Mouse (Mus musculus) left cerebral cortex, postnatal 36 days (tissue): ENCODE data around the gene 1700007K13Rik. TPM values are rescaled to one million over a fixed set of nuclear protein-coding genes. Genes with fewer than 3 reads are reported as not detected.

Experiments used
- DNase-seq, 2 experiments: peaks; one replicate each; pipeline ENCODE4 v3.0.0; 2021 to 2022; ENCODE audit warnings: low spot score in 2 of 2, mixed read lengths in 1 of 2
- intact Hi-C: fragments of 180-260 bp; cut with DNase I; formaldehyde crosslinking; loops from one replicate; pipeline ENCODE4 v1.15.1; 2025
- total RNA-seq, 2 experiments: library from RNA; stranded (reverse); gene quantifications; 2 replicates each; pipeline ENCODE4 v1.2.3; 2021

Gene 1700007K13Rik
- total RNA-seq, 2 experiments from 2014 or later = 4.0 to 5.1 TPM

- intact Hi-C loops = loop anchor here (10.0 kb wide), 1 partner anchor 878 kb away; no protein-coding TSS in a partner anchor
- no peak for DNase-seq
Observed at GRCm38 (mm10) chr2:28423167-28423566, 43.0 kb downstream of the 1700007K13Rik start.

GRCm38 (mm10) chr2:28419898-28420297, 46.2 kb downstream of the 1700007K13Rik start:
- peak; percentile 90 to 94 for DNase-seq
- intact Hi-C loops = loop anchor here (1.0 to 10.0 kb wide), 6 partner anchors 115 to 875 kb away; no protein-coding TSS in a partner anchor

GRCm38 (mm10) chr2:28418034-28418433, 48.1 kb downstream of the 1700007K13Rik start:
- DNase-seq = peak; percentile 81 to 88

GRCm38 (mm10) chr2:28416511-28416910, 49.6 kb downstream of the 1700007K13Rik start:
- no peak for DNase-seq
- intact Hi-C loops = loop anchor here (5.0 kb wide), 2 partner anchors 349 to 434 kb away; no protein-coding TSS in a partner anchor

More at GRCm38 (mm10) chr2:28418034-28418433, 48.1 kb downstream of the 1700007K13Rik start:
- intact Hi-C loops = loop anchor here (1.0 to 5.0 kb wide), 5 partner anchors 113 to 489 kb away; no protein-coding TSS in a partner anchor

GRCm38 (mm10) chr2:28415387-28416024, 50.6 kb downstream of the 1700007K13Rik start:
- intact Hi-C loops = loop anchor here (1.0 to 5.0 kb wide), 3 partner anchors 210 to 433 kb away; no protein-coding TSS in a partner anchor
- peak; percentile 61 to 79 for DNase-seq

GRCm38 (mm10) chr2:28414757-28415137, 51.4 kb downstream of the 1700007K13Rik start:
- intact Hi-C loops = loop anchor here (1.0 to 5.0 kb wide), 3 partner anchors 209 to 432 kb away; no protein-coding TSS in a partner anchor
- no peak for DNase-seq

GRCm38 (mm10) chr2:28414116-28414756, 51.9 kb downstream of the 1700007K13Rik start:
- intact Hi-C loops = no loop called here
- no peak for DNase-seq

- DNase-seq = peak; percentile 93 to 94
- intact Hi-C loops = loop anchor here (2.0 kb wide), 1 partner anchor 34 kb away; no protein-coding TSS in a partner anchor
Observed at GRCm38 (mm10) chr2:28412936-28413335, 53.2 kb downstream of the 1700007K13Rik start.

Other genes with a start within 250 kb of the 1700007K13Rik start
- gene Ppp1r26, start 19.5 kb downstream of the 1700007K13Rik start, total RNA-seq = 10 to 100 TPM; 26.8 to 30.3 TPM
- 10 to 100 TPM; 35.4 to 39.0 TPM for gene Mrps2, start 1.7 kb upstream of the 1700007K13Rik start, total RNA-seq
- 1 to 10 TPM; 1.6 to 3.3 TPM for gene Gbgt1, start 30.6 kb upstream of the 1700007K13Rik start, total RNA-seq
- 1 to 10 TPM; 1.7 TPM for gene Gm10134, start 39.8 kb upstream of the 1700007K13Rik start, total RNA-seq
- 10 to 100 TPM; 82.7 to 82.8 TPM for gene Ralgds, start 46.8 kb upstream of the 1700007K13Rik start, total RNA-seq
- gene Cel, start 97.1 kb upstream of the 1700007K13Rik start, total RNA-seq = not detected
- 10 to 100 TPM; 17.9 to 18.6 TPM for gene Gtf3c5, start 117.4 kb upstream of the 1700007K13Rik start, total RNA-seq
- gene Gfi1b, start 155.7 kb upstream of the 1700007K13Rik start, total RNA-seq = not detected
- gene Tsc1, start 174.9 kb upstream of the 1700007K13Rik start, total RNA-seq = 10 to 100 TPM; 48.4 to 60.7 TPM
- not detected for gene Spaca9, start 233.4 kb upstream of the 1700007K13Rik start, total RNA-seq
- 1 to 10 TPM; 1.6 to 1.7 TPM for gene Ak8, start 233.8 kb upstream of the 1700007K13Rik start, total RNA-seq